Mouse (Mus musculus) c-Kit-positive CD71-positive TER-119-positive erythroid progenitor cells, embryonic 14.5 days (primary cell): ENCODE data around the gene Snf8.

Experiments used
- DNase-seq: peaks from one replicate; pipeline ENCODE4 v3.0.0-alpha.2; 2013; ENCODE audit warnings: low spot score

Snf8 gene

GRCm38 (mm10) chr11:96074351-96075176 is 39.9 kb downstream of the Snf8 start:
- DNase-seq: peak; percentile 28

DNA sequence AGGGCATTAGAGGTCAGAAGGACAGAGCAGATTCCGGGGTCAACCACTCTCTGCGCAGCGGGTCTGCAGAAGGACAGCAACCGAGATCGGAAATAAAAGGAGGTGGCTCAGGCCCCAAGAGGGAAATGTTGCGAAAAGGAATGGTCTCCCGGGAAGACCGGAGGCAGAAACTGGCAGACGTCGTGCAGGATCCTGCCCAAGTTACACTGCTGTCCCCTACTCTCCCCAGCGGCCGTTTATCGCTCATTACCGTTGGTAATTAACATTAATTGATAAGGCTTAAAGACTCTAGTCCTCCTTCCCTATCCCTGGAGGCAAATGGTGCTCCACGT is 40.5 kb downstream of the Snf8 start:
- no peak for DNase-seq

GRCm38 (mm10) chr11:96075509-96076220 is 41.0 kb downstream of the Snf8 start, which contains the start of gene Atp5g1:
TSS of gene Atp5g1 (minus strand) at chr11:96075670.
- peak; percentile 99 for DNase-seq

- DNase-seq: peak; percentile 31
These were observed 41.8 kb downstream of the Snf8 start for GRCm38 (mm10) chr11:96076221-96077105.

DNA sequence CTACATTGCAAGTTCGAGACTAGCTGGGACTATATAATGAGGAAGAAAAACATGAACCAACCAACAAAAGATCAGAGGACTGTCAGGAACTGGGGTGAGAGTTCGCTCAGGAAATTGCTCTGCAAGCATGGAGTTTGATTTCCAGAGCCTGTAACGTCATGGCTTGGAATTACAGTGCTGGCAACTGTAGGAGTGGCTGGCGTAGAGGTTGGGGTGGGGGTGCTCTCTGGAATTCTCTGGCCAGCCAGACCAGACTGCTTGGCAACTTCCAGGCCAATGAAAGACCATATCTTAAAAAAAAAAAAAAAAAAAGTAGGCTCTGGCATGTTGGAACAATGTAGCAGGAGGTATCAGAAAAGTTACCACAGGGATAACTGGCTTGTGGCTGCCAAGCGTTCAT is 46.1 kb downstream of the Snf8 start:
- no peak for DNase-seq

GRCm38 (mm10) chr11:96082682-96083081 is 48.0 kb downstream of the Snf8 start:
- DNase-seq: no peak

- no peak for DNase-seq
These were observed 53.3 kb downstream of the Snf8 start for GRCm38 (mm10) chr11:96087981-96088380.

DNA sequence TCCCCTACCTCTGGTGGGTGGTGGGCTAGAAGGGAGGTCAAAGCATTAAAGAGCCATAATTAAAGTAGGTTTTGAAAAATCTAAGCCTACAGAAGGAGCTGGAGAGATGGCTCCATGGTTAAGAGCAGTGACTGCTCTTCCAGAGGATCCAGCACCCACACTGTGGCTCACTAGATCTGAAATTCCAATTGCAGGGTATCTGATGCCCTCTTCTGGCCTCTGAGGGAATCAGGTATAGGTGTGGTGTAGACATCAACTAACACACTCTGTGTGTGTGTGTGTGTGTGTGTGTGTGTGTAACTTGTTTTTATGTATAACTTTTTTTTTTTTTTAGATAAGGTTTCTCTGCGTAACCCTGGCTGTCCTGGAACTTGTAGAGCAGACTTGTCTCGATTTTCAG is 56.4 kb downstream of the Snf8 start:
- DNase-seq: no peak

GRCm38 (mm10) chr11:96092674-96093291 is 58.1 kb downstream of the Snf8 start:
- DNase-seq: no peak

DNA sequence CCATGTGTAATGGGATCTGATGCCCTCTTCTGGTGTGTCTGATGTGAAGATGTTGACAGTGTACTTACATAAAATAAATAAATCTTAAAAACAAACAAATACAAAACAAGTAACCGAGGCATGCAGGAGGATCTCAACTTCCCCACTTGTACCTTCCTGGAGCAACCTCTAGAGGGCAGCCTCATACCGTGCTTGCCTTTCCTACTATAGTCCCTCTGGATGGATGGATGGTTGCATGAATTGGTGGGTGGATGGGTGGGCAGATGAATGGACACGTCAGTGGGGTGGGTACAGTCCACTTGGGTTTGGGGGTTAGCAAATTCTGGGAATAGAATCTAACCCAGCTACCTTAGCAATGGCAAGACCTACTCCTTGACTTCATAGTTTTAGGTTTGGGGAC is 58.7 kb downstream of the Snf8 start:
- peak; percentile 41 for DNase-seq
